ENCODE assay signal across 12 mouse cellular contexts in the genomic region with DNA sequence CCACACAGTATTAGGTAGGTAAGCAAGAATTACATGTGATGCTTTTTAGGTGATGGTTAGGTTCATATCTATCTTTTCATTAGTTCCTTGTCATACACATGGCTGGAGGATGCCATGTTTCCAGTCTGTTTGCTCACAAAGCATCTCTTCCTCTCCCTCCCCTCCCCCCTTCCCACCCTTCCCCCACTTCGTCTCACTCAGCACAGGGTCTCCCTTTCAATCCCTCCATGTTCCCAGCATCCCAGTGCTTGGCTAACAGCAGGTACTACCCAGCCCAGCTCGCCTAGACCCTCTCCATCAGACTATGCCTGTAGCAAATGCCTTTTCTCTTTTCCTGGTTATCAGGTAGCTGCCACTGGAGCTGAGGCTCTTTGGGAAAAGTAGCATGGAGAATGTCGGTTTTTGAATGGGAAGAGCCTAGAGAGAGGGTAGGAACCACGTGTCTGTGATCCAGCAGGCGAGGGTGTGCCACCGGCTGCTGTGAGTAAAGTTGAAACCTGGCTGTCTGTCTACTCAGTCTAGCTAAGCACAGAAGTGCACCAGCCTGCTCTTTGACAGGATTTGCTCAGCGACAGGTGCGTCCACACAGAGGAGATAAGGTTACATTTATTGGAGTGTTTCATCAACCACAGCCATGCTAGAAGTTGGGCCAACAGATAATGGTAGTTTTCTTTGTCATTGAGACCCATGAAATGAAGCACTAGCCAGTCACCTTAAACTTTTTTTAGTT.
DNase-seq lines count a peak whose midpoint lies in the region; ATAC-seq and TF ChIP-seq lines count a peak whose summit lies in the region.
"Had no signal": no experiment of that assay in that cellular context is flagged by ENCODE, and none has a peak within 500 bp of the region (broad histone marks: within the 10 kb centered on the region; RNA-seq: fewer than 3 reads in every experiment).

No protein-coding gene starts in this region.

- no peak for TF ChIP-seq CTCF in hindbrain, postnatal 0 days (IDR thresholded peaks at IDR 0.05; ENCODE audit: low read depth)

- no peak for DNase-seq in limb, embryonic 14.5 days (ENCODE audit: low spot score)
- no peak for DNase-seq in limb, embryonic 10.5 days (ENCODE audit: low spot score)
- DNase-seq in hindbrain, postnatal 0 days (ENCODE audit: low spot score): no peak
- no peak for DNase-seq in left cerebral cortex, postnatal 10 days (ENCODE audit: extremely low spot score in 1 of 2, low spot score in 2 of 2)
- no peak for DNase-seq in urinary bladder, adult 2 months (ENCODE audit: low spot score)
- DNase-seq in adrenal gland, adult (ENCODE audit: inconsistent age in 2 of 2, low spot score in 1 of 2): no peak
- DNase-seq: adrenal gland, postnatal 10 days had no signal

- no peaks in the 10 kb centered on the region for H3K4me1 ChIP-seq in limb, embryonic 14.5 days (ENCODE audit: control insufficient read depth, insufficient read depth, low read length)
- H3K4me1 ChIP-seq in limb, embryonic 10.5 days: peaks cover 20% of the 10 kb centered on the region
- H3K4me1 ChIP-seq in forebrain, embryonic 12.5 days: peaks cover 11% of the 10 kb centered on the region; the same call in 1 of the 2 replicates
- H3K4me1 ChIP-seq in hindbrain, postnatal 0 days (ENCODE audit: insufficient read depth, low read length): peaks cover 8% of the 10 kb centered on the region; the same call in 1 of the 2 replicates
- H3K4me1 ChIP-seq in neural tube, embryonic 14.5 days (ENCODE audit: control insufficient read depth, insufficient read depth, low read length): peaks cover 7% of the 10 kb centered on the region
- H3K4me1 ChIP-seq: liver, embryonic 15.5 days had no signal

- no peaks in the 10 kb centered on the region for H3K27me3 ChIP-seq in limb, embryonic 14.5 days (ENCODE audit: control insufficient read depth, insufficient read depth, low read length)
- no peaks in the 10 kb centered on the region for H3K27me3 ChIP-seq in limb, embryonic 10.5 days (ENCODE audit: low read depth, poor library complexity, severe bottlenecking)
- no peaks in the 10 kb centered on the region for H3K27me3 ChIP-seq in forebrain, embryonic 12.5 days
- H3K27me3 ChIP-seq in hindbrain, postnatal 0 days (ENCODE audit: insufficient read depth, low read length): no peaks in the 10 kb centered on the region
- no peaks in the 10 kb centered on the region for H3K27me3 ChIP-seq in neural tube, embryonic 14.5 days (ENCODE audit: control insufficient read depth, insufficient read depth, low read length)
- H3K27me3 ChIP-seq: liver, embryonic 15.5 days had no signal

- intact Hi-C loops in left cerebral cortex, postnatal 10 days (cut with DNase I): no loop called here

- no peaks in the 10 kb centered on the region for H3K36me3 ChIP-seq in limb, embryonic 14.5 days (ENCODE audit: control insufficient read depth, insufficient read depth, low read length)
- H3K36me3 ChIP-seq in limb, embryonic 10.5 days: no peaks in the 10 kb centered on the region
- H3K36me3 ChIP-seq in forebrain, embryonic 12.5 days (replicated peaks): no peaks in the 10 kb centered on the region
- no peaks in the 10 kb centered on the region for H3K36me3 ChIP-seq in hindbrain, postnatal 0 days (ENCODE audit: insufficient read depth, low read length)
- H3K36me3 ChIP-seq in neural tube, embryonic 14.5 days (ENCODE audit: control insufficient read depth, insufficient read depth, low read length): no peaks in the 10 kb centered on the region
- H3K36me3 ChIP-seq: liver, embryonic 15.5 days had no signal

- H3K27ac ChIP-seq in limb, embryonic 14.5 days (replicated peaks; ENCODE audit: low read depth, low read length): no peak overlapping the region
- no peak overlapping the region for H3K27ac ChIP-seq in limb, embryonic 10.5 days
- H3K27ac ChIP-seq in forebrain, embryonic 12.5 days: peak overlapping the region; percentile 68; the same call in 1 of the 2 replicates
- H3K27ac ChIP-seq in hindbrain, postnatal 0 days: peak overlapping the region; percentile 49; the same call in 1 of the 2 replicates
- peak overlapping the region; percentile 56; the same call in 1 of the 2 replicates for H3K27ac ChIP-seq in neural tube, embryonic 14.5 days (ENCODE audit: low read depth, low read length)
- H3K27ac ChIP-seq: kidney, postnatal 0 days; liver, embryonic 15.5 days; macrophage had no signal

- H3K9ac ChIP-seq in limb, embryonic 14.5 days (ENCODE audit: low read depth, low read length, severe bottlenecking): no peak overlapping the region
- no peak overlapping the region for H3K9ac ChIP-seq in forebrain, embryonic 12.5 days
- no peak overlapping the region for H3K9ac ChIP-seq in hindbrain, postnatal 0 days (replicated peaks; ENCODE audit: low read length)
- no peak overlapping the region for H3K9ac ChIP-seq in neural tube, embryonic 14.5 days (replicated peaks; ENCODE audit: low read depth, low read length)
- H3K9ac ChIP-seq: liver, embryonic 15.5 days had no signal

- no peaks in the 10 kb centered on the region for H3K9me3 ChIP-seq in limb, embryonic 14.5 days (ENCODE audit: control insufficient read depth, low read length)
- H3K9me3 ChIP-seq in limb, embryonic 10.5 days (replicated peaks): no peaks in the 10 kb centered on the region
- no peaks in the 10 kb centered on the region for H3K9me3 ChIP-seq in forebrain, embryonic 12.5 days
- no peaks in the 10 kb centered on the region for H3K9me3 ChIP-seq in hindbrain, postnatal 0 days (ENCODE audit: low read length)
- H3K9me3 ChIP-seq in neural tube, embryonic 14.5 days (ENCODE audit: control insufficient read depth, low read length): no peaks in the 10 kb centered on the region
- H3K9me3 ChIP-seq: liver, embryonic 15.5 days had no signal

- TF ChIP-seq POLR2A in limb, embryonic 14.5 days (IDR thresholded peaks at IDR 0.05; ENCODE audit: borderline replicate concordance, extremely low read depth, insufficient read depth, insufficient read length): no peak

- 0 out of 2 replicates have a peak, but pooled peaks have one; percentile 12 for ATAC-seq in limb, embryonic 14.5 days (ENCODE audit: low FRiP score, low read depth)
- peak; percentile 37; the same call in 1 of the 2 replicates for ATAC-seq in forebrain, embryonic 12.5 days (ENCODE audit: low FRiP score)
- ATAC-seq in hindbrain, postnatal 0 days: peak; percentile 11; the same call in 1 of the 2 replicates
- ATAC-seq in neural tube, embryonic 14.5 days (ENCODE audit: low read depth): peak; percentile 50

- H3K4me3 ChIP-seq in limb, embryonic 14.5 days (replicated peaks; ENCODE audit: low read length): no peak overlapping the region
- no peak overlapping the region for H3K4me3 ChIP-seq in limb, embryonic 10.5 days
- H3K4me3 ChIP-seq in forebrain, embryonic 12.5 days (replicated peaks): no peak overlapping the region
- H3K4me3 ChIP-seq in hindbrain, postnatal 0 days (ENCODE audit: low read length): no peak overlapping the region
- H3K4me3 ChIP-seq in neural tube, embryonic 14.5 days (ENCODE audit: low read depth, low read length): no peak overlapping the region
- H3K4me3 ChIP-seq: liver, embryonic 15.5 days had no signal

- H3K4me2 ChIP-seq in limb, embryonic 14.5 days (replicated peaks; ENCODE audit: low read depth, low read length, severe bottlenecking): no peak overlapping the region
- H3K4me2 ChIP-seq in forebrain, embryonic 12.5 days: no peak overlapping the region
- no peak overlapping the region for H3K4me2 ChIP-seq in hindbrain, postnatal 0 days (ENCODE audit: low read depth, low read length)
- no peak overlapping the region for H3K4me2 ChIP-seq in neural tube, embryonic 14.5 days (ENCODE audit: low read depth, low read length)
- H3K4me2 ChIP-seq: liver, embryonic 15.5 days had no signal

- WGBS in limb, embryonic 14.5 days: 47% methylated on average over 8 of the region's 8 CpGs
- WGBS in limb, embryonic 10.5 days: 69% methylated on average over 8 of the region's 8 CpGs
- 61% methylated on average over 8 of the region's 8 CpGs for WGBS in forebrain, embryonic 12.5 days
- 56% methylated on average over 8 of the region's 8 CpGs for WGBS in hindbrain, postnatal 0 days
- WGBS in neural tube, embryonic 14.5 days: 57% methylated on average over 8 of the region's 8 CpGs

Comparison
In these comparisons a context has a peak if more than half of its experiments do, and no peak if none do; other contexts are left out.
1. H3K27ac ChIP-seq: peak in forebrain, embryonic 12.5 days (single experiment), hindbrain, postnatal 0 days (single experiment) and neural tube, embryonic 14.5 days (single experiment); none in limb, embryonic 14.5 days (single experiment) and limb, embryonic 10.5 days (single experiment).
2. Peak in every context shown above with its lines, with median percentiles within 50 percentile points of each other: ATAC-seq.